Mouse (Mus musculus): ENCODE data around the gene Sp100. TPM values are rescaled to one million over a fixed set of nuclear protein-coding genes. Genes with fewer than 3 reads are reported as not detected.
"Not testable (repeated sequence)": the region's sequence is repeated elsewhere in the genome, so short reads cannot be mapped to it uniquely, and the experiment has no call there.

Sp100 gene
- total RNA-seq (2017), result 124 and 139 TPM in 2 replicates

- not testable (repeated sequence) for ATAC-seq (replicated peaks in 1 of 2; ENCODE audit: insufficient read depth in 1 of 2, low FRiP score in 2 of 2, low TSS enrichment in 1 of 2, low read depth in 1 of 2, poor library complexity in 2 of 2, severe bottlenecking in 2 of 2)
Observed at GRCm38 (mm10) chr1:85649881-85650280, at the start of gene Sp100. Gene Sp100, plus strand, starts transcription at chr1:85649988.

- ATAC-seq (replicated peaks in 1 of 2; ENCODE audit: insufficient read depth in 1 of 2, low FRiP score in 2 of 2, low TSS enrichment in 1 of 2, low read depth in 1 of 2, poor library complexity in 2 of 2, severe bottlenecking in 2 of 2), result not testable (repeated sequence)
Observed at GRCm38 (mm10) chr1:85600078-85600477, 49.7 kb upstream of the Sp100 start, which contains the start of gene Sp140. Gene Sp140, plus strand, starts transcription at chr1:85600378.

- ATAC-seq (replicated peaks in 1 of 2; ENCODE audit: insufficient read depth in 1 of 2, low FRiP score in 2 of 2, low TSS enrichment in 1 of 2, low read depth in 1 of 2, poor library complexity in 2 of 2, severe bottlenecking in 2 of 2), result not testable (repeated sequence)
Observed at GRCm38 (mm10) chr1:85600794-85601193, 49.0 kb upstream of the Sp100 start.

- not testable (repeated sequence) for ATAC-seq (replicated peaks in 1 of 2; ENCODE audit: insufficient read depth in 1 of 2, low FRiP score in 2 of 2, low TSS enrichment in 1 of 2, low read depth in 1 of 2, poor library complexity in 2 of 2, severe bottlenecking in 2 of 2)
Observed at GRCm38 (mm10) chr1:85604341-85604740, 45.4 kb upstream of the Sp100 start.

GRCm38 (mm10) chr1:85608361-85608760, 41.4 kb upstream of the Sp100 start:
- not testable (repeated sequence) for ATAC-seq (replicated peaks in 1 of 2; ENCODE audit: insufficient read depth in 1 of 2, low FRiP score in 2 of 2, low TSS enrichment in 1 of 2, low read depth in 1 of 2, poor library complexity in 2 of 2, severe bottlenecking in 2 of 2)

- not testable (repeated sequence) for ATAC-seq (replicated peaks in 1 of 2; ENCODE audit: insufficient read depth in 1 of 2, low FRiP score in 2 of 2, low TSS enrichment in 1 of 2, low read depth in 1 of 2, poor library complexity in 2 of 2, severe bottlenecking in 2 of 2)
Observed at GRCm38 (mm10) chr1:85610581-85610980, 39.2 kb upstream of the Sp100 start.

GRCm38 (mm10) chr1:85615096-85615495, 34.7 kb upstream of the Sp100 start:
- not testable (repeated sequence) for ATAC-seq (replicated peaks in 1 of 2; ENCODE audit: insufficient read depth in 1 of 2, low FRiP score in 2 of 2, low TSS enrichment in 1 of 2, low read depth in 1 of 2, poor library complexity in 2 of 2, severe bottlenecking in 2 of 2)

GRCm38 (mm10) chr1:85615819-85616218, 34.0 kb upstream of the Sp100 start:
- not testable (repeated sequence) for ATAC-seq (replicated peaks in 1 of 2; ENCODE audit: insufficient read depth in 1 of 2, low FRiP score in 2 of 2, low TSS enrichment in 1 of 2, low read depth in 1 of 2, poor library complexity in 2 of 2, severe bottlenecking in 2 of 2)

- ATAC-seq (replicated peaks in 1 of 2; ENCODE audit: insufficient read depth in 1 of 2, low FRiP score in 2 of 2, low TSS enrichment in 1 of 2, low read depth in 1 of 2, poor library complexity in 2 of 2, severe bottlenecking in 2 of 2), result not testable (repeated sequence)
Observed at GRCm38 (mm10) chr1:85617161-85617560, 32.6 kb upstream of the Sp100 start.

- not testable (repeated sequence) for ATAC-seq (replicated peaks in 1 of 2; ENCODE audit: insufficient read depth in 1 of 2, low FRiP score in 2 of 2, low TSS enrichment in 1 of 2, low read depth in 1 of 2, poor library complexity in 2 of 2, severe bottlenecking in 2 of 2)
Observed at GRCm38 (mm10) chr1:85618689-85619088, 31.1 kb upstream of the Sp100 start.

GRCm38 (mm10) chr1:85636936-85637335, 12.9 kb upstream of the Sp100 start:
- not testable (repeated sequence) for ATAC-seq (replicated peaks in 1 of 2; ENCODE audit: insufficient read depth in 1 of 2, low FRiP score in 2 of 2, low TSS enrichment in 1 of 2, low read depth in 1 of 2, poor library complexity in 2 of 2, severe bottlenecking in 2 of 2)

GRCm38 (mm10) chr1:85638144-85638543, 11.6 kb upstream of the Sp100 start:
- not testable (repeated sequence) for ATAC-seq (replicated peaks in 1 of 2; ENCODE audit: insufficient read depth in 1 of 2, low FRiP score in 2 of 2, low TSS enrichment in 1 of 2, low read depth in 1 of 2, poor library complexity in 2 of 2, severe bottlenecking in 2 of 2)

- not testable (repeated sequence) for ATAC-seq (replicated peaks in 1 of 2; ENCODE audit: insufficient read depth in 1 of 2, low FRiP score in 2 of 2, low TSS enrichment in 1 of 2, low read depth in 1 of 2, poor library complexity in 2 of 2, severe bottlenecking in 2 of 2)
Observed at GRCm38 (mm10) chr1:85650524-85650923, 736 bp downstream of the Sp100 start.

- not testable (repeated sequence) for ATAC-seq (replicated peaks in 1 of 2; ENCODE audit: insufficient read depth in 1 of 2, low FRiP score in 2 of 2, low TSS enrichment in 1 of 2, low read depth in 1 of 2, poor library complexity in 2 of 2, severe bottlenecking in 2 of 2)
Observed at GRCm38 (mm10) chr1:85651770-85652275, 2.0 kb downstream of the Sp100 start.

- not testable (repeated sequence) for ATAC-seq (replicated peaks in 1 of 2; ENCODE audit: insufficient read depth in 1 of 2, low FRiP score in 2 of 2, low TSS enrichment in 1 of 2, low read depth in 1 of 2, poor library complexity in 2 of 2, severe bottlenecking in 2 of 2)
Observed at GRCm38 (mm10) chr1:85657211-85657610, 7.4 kb downstream of the Sp100 start.

GRCm38 (mm10) chr1:85664266-85664665, 14.5 kb downstream of the Sp100 start:
- no peak for ATAC-seq (replicated peaks in 1 of 2; ENCODE audit: insufficient read depth in 1 of 2, low FRiP score in 2 of 2, low TSS enrichment in 1 of 2, low read depth in 1 of 2, poor library complexity in 2 of 2, severe bottlenecking in 2 of 2)

GRCm38 (mm10) chr1:85680226-85680625, 30.4 kb downstream of the Sp100 start:
- ATAC-seq (replicated peaks in 1 of 2; ENCODE audit: insufficient read depth in 1 of 2, low FRiP score in 2 of 2, low TSS enrichment in 1 of 2, low read depth in 1 of 2, poor library complexity in 2 of 2, severe bottlenecking in 2 of 2), result no peak

- no peak for ATAC-seq (replicated peaks in 1 of 2; ENCODE audit: insufficient read depth in 1 of 2, low FRiP score in 2 of 2, low TSS enrichment in 1 of 2, low read depth in 1 of 2, poor library complexity in 2 of 2, severe bottlenecking in 2 of 2)
Observed at GRCm38 (mm10) chr1:85686666-85687065, 36.9 kb downstream of the Sp100 start.

GRCm38 (mm10) chr1:85687346-85687745, 37.6 kb downstream of the Sp100 start:
- peak; percentile 76 to 85 for ATAC-seq (replicated peaks in 1 of 2; ENCODE audit: insufficient read depth in 1 of 2, low FRiP score in 2 of 2, low TSS enrichment in 1 of 2, low read depth in 1 of 2, poor library complexity in 2 of 2, severe bottlenecking in 2 of 2)
